Mouse (Mus musculus): ENCODE data around the gene Olfr127. TPM values are rescaled to one million over a fixed set of nuclear protein-coding genes. Genes with fewer than 3 reads are reported as not detected.
"Not testable (repeated sequence)": the region's sequence is repeated elsewhere in the genome, so short reads cannot be mapped to it uniquely, and the experiment has no call there.

The Olfr127 gene
- polyA plus RNA-seq (2014; fragmentation: Nextera tagmentation; extraction: Ambion mirVana): not detected in 2 replicates

DNA sequence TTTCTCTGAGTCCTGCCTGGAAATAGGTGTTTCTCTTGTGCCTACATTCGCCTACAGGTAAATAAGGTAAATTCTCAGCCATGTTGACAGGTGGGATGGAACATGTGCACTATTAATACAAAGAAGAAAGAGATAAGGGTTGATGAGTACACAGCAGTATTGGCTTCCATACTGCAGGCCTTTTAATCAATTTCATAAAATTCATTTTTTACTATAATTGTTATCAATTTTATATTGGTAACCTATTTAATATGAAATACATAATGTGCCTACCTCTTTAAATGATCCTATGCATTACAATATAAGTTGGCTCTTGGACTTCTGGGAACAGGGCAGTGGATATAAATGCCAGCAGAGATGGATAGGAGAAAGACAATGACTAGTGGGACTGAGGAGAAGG, at the start of gene Olfr127:
Gene Olfr127 (plus strand): TSS at position 301 of the 400 bp plus-strand sequence.
- Histone ChIP-seq H3K36me3 (ENCODE audit: control insufficient read depth, insufficient read depth, low read length) (no peaks in the 10 kb centered on the region), H3K27me3 (ENCODE audit: control insufficient read depth, insufficient read depth, low read length) (no peaks in the 10 kb centered on the region), H3K4me1 (ENCODE audit: control insufficient read depth, insufficient read depth, low read length) (no peaks in the 10 kb centered on the region), H3K9me3 (ENCODE audit: control insufficient read depth, low read depth, low read length) (no peaks in the 10 kb centered on the region), H3K9ac (replicated peaks; ENCODE audit: low read depth, low read length) (no peak within 1 kb of the TSS), H3K27ac (ENCODE audit: low read length) (no peak within 1 kb of the TSS), H3K4me2 (replicated peaks; ENCODE audit: low read depth, low read length) (no peak within 1 kb of the TSS), H3K4me3 (ENCODE audit: low read depth, low read length) (no peak within 1 kb of the TSS)
- no peak for ATAC-seq (ENCODE audit: insufficient number of reproducible peaks, insufficient read depth, low FRiP score, low read depth)
- WGBS: 73% methylated on average over 1 of the region's 1 CpGs

GRCm38 (mm10) chr17:37863901-37864300, 36.3 kb upstream of the Olfr127 start:
- no peaks in the 10 kb centered on the region for H3K36me3 ChIP-seq (ENCODE audit: control insufficient read depth, insufficient read depth, low read length)
- H3K27ac ChIP-seq (ENCODE audit: low read length): no peak overlapping the region
- H3K4me3 ChIP-seq (ENCODE audit: low read depth, low read length): no peak overlapping the region
- no peaks in the 10 kb centered on the region for H3K9me3 ChIP-seq (ENCODE audit: control insufficient read depth, low read depth, low read length)
- 63% methylated on average over 2 of the region's 2 CpGs for WGBS
- ATAC-seq (ENCODE audit: insufficient number of reproducible peaks, insufficient read depth, low FRiP score, low read depth): no peak
- no peak overlapping the region for H3K9ac ChIP-seq (replicated peaks; ENCODE audit: low read depth, low read length)
- H3K27me3 ChIP-seq (ENCODE audit: control insufficient read depth, insufficient read depth, low read length): no peaks in the 10 kb centered on the region
- no peak overlapping the region for H3K4me2 ChIP-seq (replicated peaks; ENCODE audit: low read depth, low read length)
- no peaks in the 10 kb centered on the region for H3K4me1 ChIP-seq (ENCODE audit: control insufficient read depth, insufficient read depth, low read length)

GRCm38 (mm10) chr17:37869676-37870205, 30.5 kb upstream of the Olfr127 start:
- no peak for ATAC-seq (ENCODE audit: insufficient number of reproducible peaks, insufficient read depth, low FRiP score, low read depth)
- H3K4me3 ChIP-seq (ENCODE audit: low read depth, low read length): no peak overlapping the region
- H3K4me1 ChIP-seq (ENCODE audit: control insufficient read depth, insufficient read depth, low read length): no peaks in the 10 kb centered on the region
- H3K27me3 ChIP-seq (ENCODE audit: control insufficient read depth, insufficient read depth, low read length): no peaks in the 10 kb centered on the region
- H3K9ac ChIP-seq (replicated peaks; ENCODE audit: low read depth, low read length): no peak overlapping the region
- H3K9me3 ChIP-seq (ENCODE audit: control insufficient read depth, low read depth, low read length): no peaks in the 10 kb centered on the region
- H3K4me2 ChIP-seq (replicated peaks; ENCODE audit: low read depth, low read length): no peak overlapping the region
- 20% methylated on average over 8 of the region's 8 CpGs for WGBS
- H3K27ac ChIP-seq (ENCODE audit: low read length): no peak overlapping the region
- no peaks in the 10 kb centered on the region for H3K36me3 ChIP-seq (ENCODE audit: control insufficient read depth, insufficient read depth, low read length)

GRCm38 (mm10) chr17:37873830-37874229, 26.4 kb upstream of the Olfr127 start:
- ATAC-seq (ENCODE audit: insufficient number of reproducible peaks, insufficient read depth, low FRiP score, low read depth): no peak
- H3K4me2 ChIP-seq (replicated peaks; ENCODE audit: low read depth, low read length): no peak overlapping the region
- no peak overlapping the region for H3K4me3 ChIP-seq (ENCODE audit: low read depth, low read length)
- WGBS: 81% methylated on average over 3 of the region's 3 CpGs
- no peaks in the 10 kb centered on the region for H3K36me3 ChIP-seq (ENCODE audit: control insufficient read depth, insufficient read depth, low read length)
- H3K27ac ChIP-seq (ENCODE audit: low read length): no peak overlapping the region
- H3K9me3 ChIP-seq (ENCODE audit: control insufficient read depth, low read depth, low read length): no peaks in the 10 kb centered on the region
- H3K27me3 ChIP-seq (ENCODE audit: control insufficient read depth, insufficient read depth, low read length): no peaks in the 10 kb centered on the region
- H3K4me1 ChIP-seq (ENCODE audit: control insufficient read depth, insufficient read depth, low read length): no peaks in the 10 kb centered on the region
- no peak overlapping the region for H3K9ac ChIP-seq (replicated peaks; ENCODE audit: low read depth, low read length)

GRCm38 (mm10) chr17:37906821-37907220, 6.6 kb downstream of the Olfr127 start:
- not testable (repeated sequence) for H3K27me3 ChIP-seq (ENCODE audit: control insufficient read depth, insufficient read depth, low read length); H3K36me3 ChIP-seq (ENCODE audit: control insufficient read depth, insufficient read depth, low read length); H3K4me2 ChIP-seq (replicated peaks; ENCODE audit: low read depth, low read length); H3K4me3 ChIP-seq (ENCODE audit: low read depth, low read length); H3K9me3 ChIP-seq (ENCODE audit: control insufficient read depth, low read depth, low read length); ATAC-seq (ENCODE audit: insufficient number of reproducible peaks, insufficient read depth, low FRiP score, low read depth); H3K27ac ChIP-seq (ENCODE audit: low read length); H3K9ac ChIP-seq (replicated peaks; ENCODE audit: low read depth, low read length); H3K4me1 ChIP-seq (ENCODE audit: control insufficient read depth, insufficient read depth, low read length)
- WGBS: 62% methylated on average over 8 of the region's 8 CpGs

DNA sequence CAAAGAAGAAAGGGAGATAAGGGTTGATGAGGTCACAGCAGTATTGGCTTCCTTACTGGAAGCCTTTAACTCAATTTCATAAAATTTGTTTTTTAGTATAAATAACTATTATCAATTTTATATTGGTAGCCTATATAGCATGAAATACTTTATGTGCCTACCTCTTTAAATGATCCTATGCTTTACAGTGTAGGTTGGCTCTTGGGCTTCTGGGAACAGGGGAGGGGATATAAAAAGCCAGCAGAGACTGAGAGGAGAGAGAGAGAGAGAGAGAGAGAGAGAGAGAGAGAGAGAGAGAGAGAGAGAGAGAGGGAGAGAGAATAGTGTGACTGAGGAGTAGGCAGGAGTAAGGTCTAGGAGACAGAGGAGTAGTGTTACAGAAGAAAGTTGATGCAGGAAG, 20.0 kb downstream of the Olfr127 start, which contains the start of gene Olfr128:
Gene Olfr128 (plus strand): TSS at position 301 of the 400 bp plus-strand sequence.
- Histone ChIP-seq H3K4me3 (ENCODE audit: low read depth, low read length) (no peak within 1 kb of the TSS), H3K36me3 (ENCODE audit: control insufficient read depth, insufficient read depth, low read length) (no peaks in the 10 kb centered on the region), H3K27ac (ENCODE audit: low read length) (no peak within 1 kb of the TSS), H3K27me3 (ENCODE audit: control insufficient read depth, insufficient read depth, low read length) (no peaks in the 10 kb centered on the region), H3K9ac (replicated peaks; ENCODE audit: low read depth, low read length) (no peak within 1 kb of the TSS), H3K4me1 (ENCODE audit: control insufficient read depth, insufficient read depth, low read length) (no peaks in the 10 kb centered on the region), H3K9me3 (ENCODE audit: control insufficient read depth, low read depth, low read length) (no peaks in the 10 kb centered on the region), H3K4me2 (replicated peaks; ENCODE audit: low read depth, low read length) (no peak within 1 kb of the TSS)
- no peak for ATAC-seq (ENCODE audit: insufficient number of reproducible peaks, insufficient read depth, low FRiP score, low read depth)

DNA sequence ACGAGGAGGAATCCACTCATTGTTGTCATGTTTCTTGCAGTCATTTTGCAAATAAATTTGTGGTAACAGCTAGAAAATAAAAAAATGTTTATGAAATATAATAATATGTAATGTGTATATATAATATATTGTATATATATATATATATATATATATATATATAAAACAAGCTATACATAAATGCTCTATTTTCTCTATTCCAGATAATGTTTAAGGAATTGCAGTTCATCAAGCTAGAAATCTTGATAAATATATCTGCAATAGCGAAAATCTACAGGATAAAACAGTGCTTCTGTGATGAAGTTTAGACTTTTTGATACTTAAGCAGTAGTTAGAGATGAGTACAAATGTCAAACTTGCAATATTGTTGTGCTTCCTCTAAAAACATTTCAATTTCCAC, 52.7 kb downstream of the Olfr127 start, which contains the start of gene Olfr761:
Gene Olfr761 (minus strand): TSS at position 101 of the 400 bp plus-strand sequence.
- H3K9ac ChIP-seq (replicated peaks; ENCODE audit: low read depth, low read length): no peak within 1 kb of the TSS
- ATAC-seq (ENCODE audit: insufficient number of reproducible peaks, insufficient read depth, low FRiP score, low read depth): no peak
- WGBS: 76% methylated on average over 2 of the region's 2 CpGs

More for the DNA sequence above, 52.7 kb downstream of the Olfr127 start, which contains the start of gene Olfr761:
- no peaks in the 10 kb centered on the region for H3K9me3 ChIP-seq (ENCODE audit: control insufficient read depth, low read depth, low read length)
- H3K36me3 ChIP-seq (ENCODE audit: control insufficient read depth, insufficient read depth, low read length): no peaks in the 10 kb centered on the region
- H3K4me3 ChIP-seq (ENCODE audit: low read depth, low read length): no peak within 1 kb of the TSS
- no peaks in the 10 kb centered on the region for H3K27me3 ChIP-seq (ENCODE audit: control insufficient read depth, insufficient read depth, low read length)
- H3K4me2 ChIP-seq (replicated peaks; ENCODE audit: low read depth, low read length): no peak within 1 kb of the TSS
- no peak within 1 kb of the TSS for H3K27ac ChIP-seq (ENCODE audit: low read length)
- H3K4me1 ChIP-seq (ENCODE audit: control insufficient read depth, insufficient read depth, low read length): no peaks in the 10 kb centered on the region

Data from stomach, embryonic 14.5 days (tissue).